Mouse (Mus musculus): Measurements from ENCODE around the gene Bola2. TPM values are rescaled to one million over a fixed set of nuclear protein-coding genes. Genes with fewer than 3 reads are reported as not detected.

Gene Bola2
- total RNA-seq (2021): 100 to 1,000 TPM; 104 to 112 TPM

GRCm38 (mm10) chr7:126695210-126695611 lies at the start of gene Bola2:
Gene Bola2 (plus strand): TSS chr7:126695401.
- peak in 1 of 2 experiments; percentile 48 for DNase-seq (ENCODE audit: extremely low spot score in 1 of 2, low spot score in 1 of 2)

GRCm38 (mm10) chr7:126645708-126646107 lies 49.5 kb upstream of the Bola2 start:
- DNase-seq (ENCODE audit: extremely low spot score in 1 of 2, low spot score in 1 of 2): no peak

GRCm38 (mm10) chr7:126648486-126648885 lies 46.7 kb upstream of the Bola2 start:
- no peak for DNase-seq (ENCODE audit: extremely low spot score in 1 of 2, low spot score in 1 of 2)

DNA sequence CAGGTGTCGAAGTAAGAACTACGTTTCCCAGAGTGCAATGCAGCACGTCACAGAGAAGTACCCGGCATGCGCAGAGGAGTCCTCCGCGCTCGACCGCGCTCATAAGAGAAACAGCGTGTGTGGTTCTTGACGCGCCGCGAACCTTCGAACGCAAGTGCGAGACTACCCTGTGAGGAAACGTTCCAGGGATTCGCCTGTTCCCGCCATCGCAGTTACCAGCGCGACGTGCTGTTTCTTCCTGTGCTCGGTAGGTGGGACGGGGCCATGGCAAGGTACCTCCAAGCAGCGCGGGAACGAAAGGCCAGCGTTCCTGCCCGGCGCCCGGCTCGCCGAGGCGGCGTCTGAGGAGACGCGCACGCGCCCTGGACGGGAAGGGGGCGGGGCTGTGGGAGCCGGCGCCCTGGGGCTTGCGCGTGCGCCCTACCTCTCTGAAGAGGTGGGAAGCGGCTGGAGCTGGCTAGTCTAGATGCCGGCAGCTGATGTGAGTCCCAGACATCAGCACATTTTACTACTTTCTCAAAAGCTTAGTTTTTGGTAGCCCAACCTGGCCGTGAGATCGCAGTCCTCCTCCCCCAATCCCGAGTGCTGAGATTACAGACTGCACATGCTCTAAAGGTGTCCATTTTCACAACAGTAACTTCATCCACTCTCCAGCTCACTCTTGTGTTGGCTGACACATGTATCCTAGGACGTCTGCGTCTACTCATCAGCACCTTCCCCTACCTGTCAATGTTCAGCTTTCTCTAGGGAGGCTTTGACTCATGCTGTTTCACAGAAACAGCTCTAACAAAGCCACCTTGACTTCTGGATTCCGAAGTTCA lies 45.8 kb upstream of the Bola2 start, which contains the start of gene Sgf29:
Sgf29 (plus strand) TSS at position 79 of the 821 bp plus-strand sequence.
- DNase-seq (ENCODE audit: extremely low spot score in 1 of 2, low spot score in 1 of 2): peak; percentile 89 to 95

- no peak for DNase-seq (ENCODE audit: extremely low spot score in 1 of 2, low spot score in 1 of 2)
These were observed 44.3 kb upstream of the Bola2 start for GRCm38 (mm10) chr7:126650852-126651251.

- no peak for DNase-seq (ENCODE audit: extremely low spot score in 1 of 2, low spot score in 1 of 2)
These were observed 41.2 kb upstream of the Bola2 start for GRCm38 (mm10) chr7:126653991-126654390.

GRCm38 (mm10) chr7:126655695-126656094 lies 39.5 kb upstream of the Bola2 start:
- no peak for DNase-seq (ENCODE audit: extremely low spot score in 1 of 2, low spot score in 1 of 2)

DNA sequence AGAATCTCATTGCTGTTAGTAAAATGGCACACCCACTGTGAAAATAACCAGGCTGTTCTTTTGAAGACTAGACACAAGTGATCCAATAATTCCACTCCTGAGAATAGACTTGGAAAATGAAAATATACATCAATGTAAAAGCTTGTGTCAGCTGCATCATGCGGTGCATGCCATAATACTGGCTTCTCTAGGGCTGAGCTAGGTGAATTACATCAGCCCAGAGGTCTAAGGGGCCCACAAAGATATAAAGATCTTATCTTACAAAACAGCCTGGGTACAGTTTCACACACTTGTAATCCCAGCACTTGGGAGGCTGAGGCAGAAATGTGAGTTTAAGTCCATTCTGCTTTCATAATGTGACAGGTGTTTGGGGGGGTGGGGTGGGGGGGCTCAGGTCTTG lies 37.7 kb upstream of the Bola2 start:
- DNase-seq (ENCODE audit: extremely low spot score in 1 of 2, low spot score in 1 of 2): no peak

DNA sequence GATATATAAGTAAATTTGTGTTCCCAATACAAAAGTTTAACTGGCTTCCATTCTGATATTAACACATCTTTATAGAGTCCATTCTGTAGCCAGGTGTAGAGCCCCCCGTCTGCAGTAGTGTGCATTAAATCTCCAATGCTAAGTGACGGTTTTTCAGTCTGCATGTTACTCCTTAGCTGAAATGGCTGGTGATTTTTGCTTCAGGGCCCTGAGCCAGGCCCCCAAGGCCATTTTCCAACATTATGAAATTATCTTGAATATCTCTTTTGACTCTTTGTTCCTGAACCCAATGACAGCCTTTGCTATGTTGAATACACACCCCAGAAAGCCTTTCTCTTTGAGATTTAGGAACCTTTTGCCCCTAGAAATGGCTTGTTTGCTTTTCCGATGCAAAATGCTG lies 35.4 kb upstream of the Bola2 start:
- DNase-seq (ENCODE audit: extremely low spot score in 1 of 2, low spot score in 1 of 2): no peak

GRCm38 (mm10) chr7:126663646-126664045 lies 31.6 kb upstream of the Bola2 start:
- DNase-seq (ENCODE audit: extremely low spot score in 1 of 2, low spot score in 1 of 2): no peak

- DNase-seq (ENCODE audit: extremely low spot score in 1 of 2, low spot score in 1 of 2): no peak
These were observed 29.9 kb upstream of the Bola2 start for GRCm38 (mm10) chr7:126665269-126665668.

DNA sequence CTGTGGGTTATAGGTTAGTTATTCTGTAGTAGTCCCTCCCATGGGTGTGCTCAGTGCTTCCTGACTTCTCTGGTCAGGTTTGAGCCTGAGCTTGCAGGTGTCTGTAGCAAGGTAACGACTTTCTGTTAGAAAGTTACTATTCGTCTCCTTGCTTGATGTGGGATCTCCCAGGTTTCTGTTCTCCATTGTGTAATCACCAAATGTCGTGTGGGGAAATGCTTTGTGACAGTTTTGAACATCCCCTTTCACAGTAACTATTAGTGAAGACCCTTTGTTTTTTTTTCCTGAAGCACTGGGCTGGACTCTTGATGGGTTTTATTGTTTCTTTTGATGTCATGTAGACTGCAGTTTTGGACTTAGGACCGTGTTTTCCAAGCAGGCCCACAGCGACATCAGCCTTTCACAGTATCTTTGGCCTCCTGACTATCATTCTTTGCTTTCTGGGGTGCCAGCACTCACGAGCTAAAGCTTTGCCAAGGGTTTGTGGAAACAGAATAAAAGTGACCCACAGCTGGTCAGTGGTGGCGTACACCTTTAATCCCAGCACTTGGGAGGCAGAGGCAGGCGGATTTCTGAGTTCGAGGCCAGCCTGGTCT lies 27.6 kb upstream of the Bola2 start:
- DNase-seq (ENCODE audit: extremely low spot score in 1 of 2, low spot score in 1 of 2): no peak

- no peak for DNase-seq (ENCODE audit: extremely low spot score in 1 of 2, low spot score in 1 of 2)
These were observed 26.7 kb upstream of the Bola2 start for GRCm38 (mm10) chr7:126668452-126668851.

GRCm38 (mm10) chr7:126670152-126670551 lies 25.0 kb upstream of the Bola2 start:
- no peak for DNase-seq (ENCODE audit: extremely low spot score in 1 of 2, low spot score in 1 of 2)

GRCm38 (mm10) chr7:126672111-126672510 lies 23.1 kb upstream of the Bola2 start:
- no peak for DNase-seq (ENCODE audit: extremely low spot score in 1 of 2, low spot score in 1 of 2)

GRCm38 (mm10) chr7:126675104-126675503 lies 20.1 kb upstream of the Bola2 start:
- DNase-seq (ENCODE audit: extremely low spot score in 1 of 2, low spot score in 1 of 2): no peak

GRCm38 (mm10) chr7:126676207-126676606 lies 19.0 kb upstream of the Bola2 start, which contains the start of gene Sult1a1:
Gene Sult1a1 (minus strand): TSS chr7:126676432.
- no peak for DNase-seq (ENCODE audit: extremely low spot score in 1 of 2, low spot score in 1 of 2)

DNA sequence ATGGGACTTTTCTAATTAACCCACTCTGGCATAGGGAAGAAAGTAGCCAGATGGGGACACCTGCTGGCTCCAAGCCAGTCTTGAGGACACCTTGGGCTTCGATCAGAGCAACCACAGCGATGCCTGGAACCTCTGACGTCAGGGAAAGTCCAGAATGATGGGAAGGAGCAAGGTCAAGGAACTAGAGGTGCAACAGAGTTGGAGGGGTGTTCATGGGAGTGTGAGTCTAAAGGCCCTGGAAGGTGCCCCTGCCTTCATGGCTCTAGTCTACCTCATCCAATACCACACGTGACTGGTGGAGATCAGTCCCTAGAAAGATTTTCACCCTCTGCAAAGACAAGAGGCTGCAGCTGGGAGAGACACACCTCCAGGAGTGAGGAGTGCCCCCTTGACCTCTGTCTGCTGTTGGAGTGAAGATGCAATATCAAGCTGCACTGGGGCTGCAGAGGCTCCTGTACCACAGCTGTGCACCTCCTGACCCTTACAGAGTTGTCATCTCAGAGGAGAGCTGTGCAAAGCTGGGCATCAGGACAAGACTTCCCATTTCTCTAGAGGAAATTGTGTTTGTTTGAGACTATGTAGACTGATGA lies 18.5 kb upstream of the Bola2 start:
- DNase-seq (ENCODE audit: extremely low spot score in 1 of 2, low spot score in 1 of 2): no peak

- no peak for DNase-seq (ENCODE audit: extremely low spot score in 1 of 2, low spot score in 1 of 2)
These were observed 16.5 kb upstream of the Bola2 start for GRCm38 (mm10) chr7:126678545-126679341.

DNA sequence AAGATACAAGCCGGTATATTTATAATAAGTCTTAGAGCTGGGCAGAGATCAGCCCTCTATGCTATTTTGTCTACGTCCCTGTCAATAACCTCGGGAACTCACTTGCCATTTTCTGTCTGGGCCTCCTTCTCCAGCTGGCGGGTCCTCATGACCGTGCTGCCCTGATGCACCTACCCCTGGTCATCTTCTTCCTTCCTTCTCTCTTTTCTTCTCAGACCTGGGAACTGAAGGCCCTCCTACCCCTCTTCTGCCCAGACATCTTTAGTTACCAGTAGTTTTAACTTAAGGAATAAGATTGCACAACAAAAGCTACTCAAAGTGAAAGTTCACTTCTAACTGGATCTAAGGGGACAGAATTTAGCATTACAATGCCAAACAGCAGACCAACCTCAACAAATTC lies 15.5 kb upstream of the Bola2 start:
- no peak for DNase-seq (ENCODE audit: extremely low spot score in 1 of 2, low spot score in 1 of 2)

- DNase-seq (ENCODE audit: extremely low spot score in 1 of 2, low spot score in 1 of 2): no peak
These were observed 14.0 kb upstream of the Bola2 start for GRCm38 (mm10) chr7:126681221-126681620.
